Mouse (Mus musculus) cortical plate, adult 2 months (tissue): ENCODE measurements around the gene Actn1.

ENCODE experiments used
- CTCF ChIP-seq: fragments of 200-500 bp; IDR thresholded peaks from 2 replicates; pipeline ENCODE4 v1.5.1; 2011; ENCODE audit warnings: mild to moderate bottlenecking, control low read depth, low read length; ENCODE audit not compliant: insufficient read depth; ENCODE audit errors: extremely low read depth
- POLR2A ChIP-seq: fragments of 200-500 bp; IDR thresholded peaks from 2 replicates; pipeline ENCODE4 v1.6.1; 2011; ENCODE audit warnings: mild to moderate bottlenecking, low read length, control low read depth; ENCODE audit not compliant: insufficient read depth; ENCODE audit errors: extremely low read depth

DNA sequence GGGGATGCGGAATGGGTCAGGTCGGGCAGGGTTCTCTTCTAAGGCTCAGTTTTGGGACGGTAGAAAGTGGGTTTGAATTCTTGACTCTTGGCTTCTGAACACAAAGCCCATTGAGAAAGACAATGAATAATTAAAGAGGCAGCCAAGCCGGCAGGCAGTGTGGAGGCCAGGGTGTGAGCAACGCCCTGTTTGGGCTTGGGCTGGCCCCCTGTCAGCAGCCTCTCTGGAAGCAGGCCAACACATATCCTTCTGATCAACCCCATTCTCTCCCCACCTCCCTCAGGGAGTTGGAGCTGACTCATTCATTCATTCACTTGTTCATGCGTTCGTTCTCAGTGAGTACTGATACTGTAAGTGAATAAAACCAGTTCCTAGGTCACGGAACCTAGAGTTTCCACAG, 36.7 kb downstream of the Actn1 start:
- no peak for TF ChIP-seq CTCF
- TF ChIP-seq POLR2A = no peak
